Mouse (Mus musculus) stomach, embryonic 14.5 days (tissue): ENCODE measurements at regions not wholly inside any gene's neighbourhood (a gene's known extent, or its start where the extent isn't known, plus 50 kb on each side); places are given as distances from the start of the nearest gene placed in this dataset.

ENCODE experiments used
- ATAC-seq: fragments of 200-750 bp; cut with Nextera tagmentation; 2 replicates; pipeline ENCODE4 v1.8.0; 2017; ENCODE audit warnings: low read depth, moderate TSS enrichment; ENCODE audit not compliant: insufficient number of reproducible peaks, insufficient read depth, low FRiP score
- H3K27ac ChIP-seq: fragments of 300-500 bp; sonication (generic); 2 replicates; pipeline ENCODE4 v1.5.1; 2014; ENCODE audit warnings: mild to moderate bottlenecking, low read length, moderate library complexity, mixed read lengths
- H3K27me3 ChIP-seq: fragments of 300-500 bp; sonication (generic); 2 replicates; pipeline ENCODE4 v1.6.1; 2014; ENCODE audit warnings: low read length, control low read depth, mixed read lengths; ENCODE audit not compliant: control insufficient read depth, insufficient read depth
- H3K36me3 ChIP-seq: fragments of 300-500 bp; sonication (generic); 2 replicates; pipeline ENCODE4 v1.6.1; 2014; ENCODE audit warnings: mild to moderate bottlenecking, control low read depth, low read length, moderate library complexity, mixed read lengths; ENCODE audit not compliant: control insufficient read depth, insufficient read depth
- H3K4me1 ChIP-seq: fragments of 300-500 bp; sonication (generic); 2 replicates; pipeline ENCODE4 v1.6.1; 2014; ENCODE audit warnings: low read length, control low read depth, mixed read lengths; ENCODE audit not compliant: control insufficient read depth, insufficient read depth
- H3K4me2 ChIP-seq: fragments of 300-500 bp; sonication (generic); replicated peaks from 2 replicates; pipeline ENCODE4 v1.6.1; 2014; ENCODE audit warnings: low read depth, low read length, control low read depth
- H3K4me3 ChIP-seq: fragments of 300-500 bp; sonication (generic); 2 replicates; pipeline ENCODE4 v1.5.1; 2014; ENCODE audit warnings: low read depth, low read length, control low read depth
- H3K9ac ChIP-seq: fragments of 300-500 bp; sonication (generic); replicated peaks from 2 replicates; pipeline ENCODE4 v1.6.1; 2014; ENCODE audit warnings: low read depth, mild to moderate bottlenecking, control low read depth, low read length, moderate library complexity, mixed read lengths
- H3K9me3 ChIP-seq: fragments of 300-500 bp; sonication (generic); 2 replicates; pipeline ENCODE4 v1.6.1; 2016; ENCODE audit warnings: low read depth, low read length, control low read depth; ENCODE audit not compliant: control insufficient read depth
- WGBS: fragments of 180-500 bp; shearing (Covaris S2); extraction: QIAGEN DNeasy Blood & Tissue Kit; methylation state at CpG from one replicate; pipeline ENCODE4 v1.1.7; 2014; 5-methylcytosine and 5-hydroxymethylcytosine counted together

- Histone ChIP-seq H3K4me1 (no peaks in the 10 kb centered on the region), H3K36me3 (no peaks in the 10 kb centered on the region), H3K27me3 (no peaks in the 10 kb centered on the region), H3K4me2 (no peak overlapping the region), H3K4me3 (no peak overlapping the region), H3K9ac (no peak overlapping the region), H3K9me3 (no peaks in the 10 kb centered on the region), H3K27ac (no peak overlapping the region)
- WGBS = 24% methylated on average over 1 of the region's 1 CpGs
- no peak for ATAC-seq
These were observed 512.7 kb downstream of the Tmem38b start for GRCm38 (mm10) chr4:54338556-54338955.

GRCm38 (mm10) chr4:54340106-54340505, 514.3 kb downstream of the Tmem38b start:
- Histone ChIP-seq H3K9ac (no peak overlapping the region), H3K9me3 (no peaks in the 10 kb centered on the region), H3K4me2 (no peak overlapping the region), H3K27me3 (no peaks in the 10 kb centered on the region), H3K36me3 (no peaks in the 10 kb centered on the region), H3K4me3 (no peak overlapping the region), H3K27ac (no peak overlapping the region), H3K4me1 (no peaks in the 10 kb centered on the region)
- no peak for ATAC-seq
- 70% methylated on average over 1 of the region's 1 CpGs for WGBS

- Histone ChIP-seq H3K4me2 (no peak overlapping the region), H3K4me3 (no peak overlapping the region), H3K9ac (no peak overlapping the region), H3K36me3 (no peaks in the 10 kb centered on the region), H3K4me1 (no peaks in the 10 kb centered on the region), H3K9me3 (no peaks in the 10 kb centered on the region), H3K27me3 (no peaks in the 10 kb centered on the region), H3K27ac (no peak overlapping the region)
- WGBS = 70% methylated on average over 8 of the region's 8 CpGs
- no peak for ATAC-seq
These were observed 528.0 kb downstream of the Tmem38b start for GRCm38 (mm10) chr4:54353657-54354390.

GRCm38 (mm10) chr4:54354391-54354726, 528.5 kb downstream of the Tmem38b start:
- H3K4me1 ChIP-seq = no peaks in the 10 kb centered on the region
- H3K9ac ChIP-seq = no peak overlapping the region
- H3K4me3 ChIP-seq = no peak overlapping the region
- H3K36me3 ChIP-seq = no peaks in the 10 kb centered on the region
- no peak overlapping the region for H3K4me2 ChIP-seq
- no peaks in the 10 kb centered on the region for H3K27me3 ChIP-seq
- H3K27ac ChIP-seq = no peak overlapping the region
- H3K9me3 ChIP-seq = no peaks in the 10 kb centered on the region
- 61% methylated on average over 4 of the region's 4 CpGs for WGBS
- no peak for ATAC-seq

- no peak for ATAC-seq
- WGBS = 64% methylated on average over 7 of the region's 7 CpGs
These were observed 529.7 kb downstream of the Tmem38b start for GRCm38 (mm10) chr4:54355381-54356040.

GRCm38 (mm10) chr4:54356041-54356427, 530.2 kb downstream of the Tmem38b start:
- ATAC-seq = no peak
- no peak overlapping the region for H3K4me3 ChIP-seq
- no peaks in the 10 kb centered on the region for H3K4me1 ChIP-seq
- 84% methylated on average over 2 of the region's 2 CpGs for WGBS
- no peak overlapping the region for H3K27ac ChIP-seq
- no peak overlapping the region for H3K4me2 ChIP-seq
- no peaks in the 10 kb centered on the region for H3K9me3 ChIP-seq
- H3K9ac ChIP-seq = no peak overlapping the region
- no peaks in the 10 kb centered on the region for H3K36me3 ChIP-seq
- no peaks in the 10 kb centered on the region for H3K27me3 ChIP-seq

More at GRCm38 (mm10) chr4:54355381-54356040, 529.7 kb downstream of the Tmem38b start:
- Histone ChIP-seq H3K9ac (no peak overlapping the region), H3K4me2 (no peak overlapping the region), H3K36me3 (no peaks in the 10 kb centered on the region), H3K27ac (no peak overlapping the region), H3K9me3 (no peaks in the 10 kb centered on the region), H3K4me1 (no peaks in the 10 kb centered on the region), H3K27me3 (no peaks in the 10 kb centered on the region), H3K4me3 (no peak overlapping the region)

GRCm38 (mm10) chr4:54370909-54371308, 545.1 kb downstream of the Tmem38b start:
- H3K4me1 ChIP-seq = 0 out of 2 replicates have a peak, but pooled peaks cover 8% of the 10 kb centered on the region
- no peak for ATAC-seq
- no peak overlapping the region for H3K9ac ChIP-seq
- H3K4me3 ChIP-seq = no peak overlapping the region
- H3K27ac ChIP-seq = no peak overlapping the region
- no peaks in the 10 kb centered on the region for H3K9me3 ChIP-seq
- no peaks in the 10 kb centered on the region for H3K36me3 ChIP-seq
- no peaks in the 10 kb centered on the region for H3K27me3 ChIP-seq
- H3K4me2 ChIP-seq = no peak overlapping the region
- 44% methylated on average over 3 of the region's 3 CpGs for WGBS

GRCm38 (mm10) chr4:54371418-54371957, 545.6 kb downstream of the Tmem38b start:
- Histone ChIP-seq H3K36me3 (no peaks in the 10 kb centered on the region), H3K9me3 (no peaks in the 10 kb centered on the region), H3K4me2 (no peak overlapping the region), H3K27me3 (no peaks in the 10 kb centered on the region), H3K9ac (no peak overlapping the region), H3K4me1 (0 out of 2 replicates have a peak, but pooled peaks cover 8% of the 10 kb centered on the region), H3K4me3 (no peak overlapping the region), H3K27ac (no peak overlapping the region)
- WGBS = 41% methylated on average over 7 of the region's 7 CpGs
- no peak for ATAC-seq
